Mouse (Mus musculus) erythroblast, embryonic 14.5 days (primary cell): ENCODE data around the gene Peli2.

Experiments
- GATA1 ChIP-seq: IDR thresholded peaks from 2 replicates; pipeline ENCODE4 v1.6.1; 2012; ENCODE audit warnings: low read length, inconsistent platforms, mixed read lengths
- TAL1 ChIP-seq: IDR thresholded peaks from 3 replicates; pipeline ENCODE4 v1.6.1; 2012; ENCODE audit warnings: low read length, inconsistent platforms, mixed read lengths

- TF ChIP-seq GATA1 = no peak
- no peak for TF ChIP-seq TAL1
Measured at GRCm38 (mm10) chr14:48323771-48324459, 203.3 kb downstream of the Peli2 start.
